Mouse (Mus musculus): ENCODE measurements at regions not wholly inside any gene's neighbourhood (a gene's known extent, or its start where the extent isn't known, plus 50 kb on each side); places are given as distances from the start of the nearest gene placed in this dataset.

DNA sequence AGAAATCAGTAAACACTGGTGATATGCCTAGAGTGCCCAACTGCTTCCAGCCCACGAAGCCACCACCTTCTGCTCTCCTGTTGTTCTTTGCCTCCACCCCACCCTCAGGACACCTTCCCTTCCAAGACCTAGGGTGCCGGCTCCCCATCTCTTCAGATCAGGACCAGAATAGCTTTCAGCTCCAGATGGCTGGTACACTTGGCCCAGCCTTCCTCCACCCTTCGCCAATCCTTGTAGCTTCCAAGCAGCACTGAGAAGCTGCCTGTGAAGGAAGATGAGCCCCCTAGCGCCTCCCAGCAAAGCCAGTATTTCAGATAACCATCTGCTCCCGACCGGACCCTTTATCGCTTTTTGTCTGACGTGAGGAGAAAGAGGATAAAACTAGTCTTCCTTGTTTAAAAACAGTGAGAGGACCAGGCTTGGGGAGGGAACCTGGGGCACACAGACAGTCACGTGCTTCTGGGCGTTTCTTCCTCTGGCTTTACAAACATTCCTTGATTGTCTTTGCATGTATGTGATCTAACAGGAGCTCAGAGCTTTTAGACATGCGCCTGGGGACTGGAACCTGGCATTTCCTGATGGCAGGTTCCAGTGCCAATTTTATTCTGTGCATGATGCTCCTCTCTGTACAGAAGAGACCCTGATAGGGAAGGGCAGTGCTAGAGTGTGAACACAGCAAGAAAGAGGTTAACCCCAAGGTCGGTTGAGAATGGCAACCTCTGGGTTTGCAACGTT, 62.0 kb upstream of the Gm11983 start:
- no peak for TF ChIP-seq CTCF (IDR thresholded peaks at IDR 0.05; ENCODE audit: low read depth)
- TF ChIP-seq EP300 (IDR thresholded peaks at IDR 0.05; ENCODE audit: low read depth): no peak
